Mouse (Mus musculus): ENCODE measurements around the gene Gm30191. TPM values are rescaled to one million over a fixed set of nuclear protein-coding genes. Genes with fewer than 3 reads are reported as not detected.

Gm30191 gene
- polyA plus RNA-seq, 1 experiment: not detected

DNA sequence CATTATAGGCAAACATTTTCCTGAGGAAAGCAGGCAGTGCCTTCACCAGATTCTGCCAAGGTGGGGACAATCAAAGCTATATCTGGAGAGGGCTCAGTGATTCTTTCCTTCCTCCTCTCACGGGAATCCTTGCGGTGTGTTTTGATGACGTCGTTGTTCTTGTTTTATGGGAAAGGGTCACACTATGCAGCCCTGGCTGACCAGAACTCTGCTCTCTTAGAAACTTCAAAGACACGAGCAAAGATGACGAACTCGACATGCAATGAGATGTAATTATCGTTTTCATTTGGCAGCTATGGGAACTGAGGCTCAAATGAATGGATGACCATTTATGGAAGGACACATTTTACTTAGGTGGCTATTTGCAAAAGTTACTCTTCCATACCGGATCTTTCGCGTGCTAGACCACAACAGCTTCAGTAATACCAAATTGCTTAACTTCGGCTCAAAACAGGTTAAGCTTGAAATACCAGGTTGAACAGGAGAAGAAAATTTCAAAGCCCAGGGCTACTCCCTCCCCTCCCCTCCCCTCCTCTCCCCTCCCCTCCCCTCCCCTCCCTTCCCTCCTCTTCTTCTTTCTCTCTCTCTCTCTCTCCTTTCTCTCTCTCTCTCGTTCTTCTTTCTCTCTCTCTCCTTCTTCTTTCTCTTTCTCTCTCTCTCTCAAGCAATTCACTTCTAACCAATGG lies 26.1 kb downstream of the Gm30191 start:
- no peaks in the 10 kb centered on the region for H3K9me3 ChIP-seq (replicated peaks; ENCODE audit: control insufficient read depth, insufficient read depth, low read length, poor library complexity, severe bottlenecking)
- TF ChIP-seq POLR2A (IDR thresholded peaks at IDR 0.05; ENCODE audit: insufficient read depth, low read length): no peak
- TF ChIP-seq CTCF (IDR thresholded peaks at IDR 0.05; ENCODE audit: low read depth, low read length): no peak
- TF ChIP-seq EP300 (IDR thresholded peaks at IDR 0.05; ENCODE audit: insufficient read depth, low read depth, low read length): no peak
- H3K27me3 ChIP-seq (ENCODE audit: control insufficient read depth, insufficient read depth, low read length, poor library complexity, severe bottlenecking): no peaks in the 10 kb centered on the region
- H3K9ac ChIP-seq (ENCODE audit: low read depth, poor library complexity, severe bottlenecking): peak overlapping the region; percentile 43; the same call in 1 of the 2 replicates
- H3K4me3 ChIP-seq (ENCODE audit: low read depth, low read length): no peak overlapping the region
- H3K36me3 ChIP-seq (ENCODE audit: control insufficient read depth, insufficient read depth, low read length, poor library complexity, severe bottlenecking): no peaks in the 10 kb centered on the region; the same call in 1 of the 2 replicates
- no peaks in the 10 kb centered on the region for H3K4me1 ChIP-seq (ENCODE audit: control insufficient read depth, insufficient read depth, low read length)
- peak overlapping the region; percentile 76 for H3K27ac ChIP-seq (ENCODE audit: insufficient read depth, low read length)

DNA sequence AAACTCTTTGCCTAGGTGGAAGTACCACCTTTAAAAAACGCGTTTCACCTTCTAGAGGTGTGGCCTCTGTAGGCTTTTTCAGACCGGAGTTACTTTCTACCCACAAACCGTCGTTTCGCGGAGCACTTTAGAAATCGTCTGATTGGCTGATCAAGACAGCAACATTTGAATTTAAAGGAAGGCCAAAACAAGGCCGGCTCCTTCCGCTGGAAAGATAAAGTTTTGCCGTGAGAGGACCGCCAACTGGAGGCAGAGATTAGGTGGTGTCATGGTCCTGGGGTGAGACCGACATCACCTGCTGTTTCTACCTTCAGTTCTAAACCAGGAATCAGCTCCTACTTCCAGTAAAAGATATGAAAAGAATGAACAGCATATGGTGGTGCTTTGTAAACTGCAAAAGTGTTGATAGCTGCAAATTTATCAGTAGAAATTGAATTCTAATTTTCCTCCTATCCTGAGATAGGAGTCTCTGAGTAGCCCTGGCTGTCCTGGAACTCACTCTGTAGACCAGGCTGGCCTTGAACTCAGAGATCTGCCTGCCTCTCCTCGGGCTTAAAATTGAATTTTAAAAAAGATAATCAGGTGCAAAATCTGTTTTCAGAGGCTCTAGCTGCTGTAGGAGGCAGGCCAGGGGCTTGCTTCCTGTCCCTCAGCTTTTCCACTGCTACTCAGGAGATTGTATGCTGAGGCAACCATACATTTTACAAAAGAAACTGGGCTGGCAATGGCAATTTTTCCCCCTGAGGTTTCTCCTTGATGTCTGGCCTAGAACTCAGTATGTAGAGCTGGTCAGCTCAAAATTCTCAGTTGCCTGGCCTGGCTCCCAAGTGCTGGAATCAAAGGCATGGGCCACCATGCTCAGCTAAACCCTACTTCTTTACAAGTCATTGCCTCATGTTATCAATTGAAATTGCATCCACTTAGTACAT lies 26.9 kb downstream of the Gm30191 start:
- TF ChIP-seq POLR2A (IDR thresholded peaks at IDR 0.05; ENCODE audit: insufficient read depth, low read length) (no peak), CTCF (IDR thresholded peaks at IDR 0.05; ENCODE audit: low read depth, low read length) (no peak), EP300 (IDR thresholded peaks at IDR 0.05; ENCODE audit: insufficient read depth, low read depth, low read length) (no peak)
- peak overlapping the region; percentile 68 for H3K27ac ChIP-seq (ENCODE audit: insufficient read depth, low read length)
- no peaks in the 10 kb centered on the region for H3K27me3 ChIP-seq (ENCODE audit: control insufficient read depth, insufficient read depth, low read length, poor library complexity, severe bottlenecking)
- H3K9me3 ChIP-seq (replicated peaks; ENCODE audit: control insufficient read depth, insufficient read depth, low read length, poor library complexity, severe bottlenecking): no peaks in the 10 kb centered on the region
- H3K4me3 ChIP-seq (ENCODE audit: low read depth, low read length): peak overlapping the region; percentile 35; the same call in 1 of the 2 replicates
- peaks cover 5% of the 10 kb centered on the region; the same call in 1 of the 2 replicates for H3K36me3 ChIP-seq (ENCODE audit: control insufficient read depth, insufficient read depth, low read length, poor library complexity, severe bottlenecking)
- H3K4me1 ChIP-seq (ENCODE audit: control insufficient read depth, insufficient read depth, low read length): no peaks in the 10 kb centered on the region
- H3K9ac ChIP-seq (ENCODE audit: low read depth, poor library complexity, severe bottlenecking): peak overlapping the region; percentile 54

GRCm38 (mm10) chr4:134284942-134285341 lies 38.2 kb downstream of the Gm30191 start:
- Histone ChIP-seq H3K36me3 (ENCODE audit: control insufficient read depth, insufficient read depth, low read length, poor library complexity, severe bottlenecking) (peaks cover 17% of the 10 kb centered on the region), H3K27me3 (ENCODE audit: control insufficient read depth, insufficient read depth, low read length, poor library complexity, severe bottlenecking) (no peaks in the 10 kb centered on the region)
- TF ChIP-seq CTCF (IDR thresholded peaks at IDR 0.05; ENCODE audit: low read depth, low read length): no peak
- no peak for TF ChIP-seq EP300 (IDR thresholded peaks at IDR 0.05; ENCODE audit: insufficient read depth, low read depth, low read length)
- no peak for TF ChIP-seq POLR2A (IDR thresholded peaks at IDR 0.05; ENCODE audit: insufficient read depth, low read length)

DNA sequence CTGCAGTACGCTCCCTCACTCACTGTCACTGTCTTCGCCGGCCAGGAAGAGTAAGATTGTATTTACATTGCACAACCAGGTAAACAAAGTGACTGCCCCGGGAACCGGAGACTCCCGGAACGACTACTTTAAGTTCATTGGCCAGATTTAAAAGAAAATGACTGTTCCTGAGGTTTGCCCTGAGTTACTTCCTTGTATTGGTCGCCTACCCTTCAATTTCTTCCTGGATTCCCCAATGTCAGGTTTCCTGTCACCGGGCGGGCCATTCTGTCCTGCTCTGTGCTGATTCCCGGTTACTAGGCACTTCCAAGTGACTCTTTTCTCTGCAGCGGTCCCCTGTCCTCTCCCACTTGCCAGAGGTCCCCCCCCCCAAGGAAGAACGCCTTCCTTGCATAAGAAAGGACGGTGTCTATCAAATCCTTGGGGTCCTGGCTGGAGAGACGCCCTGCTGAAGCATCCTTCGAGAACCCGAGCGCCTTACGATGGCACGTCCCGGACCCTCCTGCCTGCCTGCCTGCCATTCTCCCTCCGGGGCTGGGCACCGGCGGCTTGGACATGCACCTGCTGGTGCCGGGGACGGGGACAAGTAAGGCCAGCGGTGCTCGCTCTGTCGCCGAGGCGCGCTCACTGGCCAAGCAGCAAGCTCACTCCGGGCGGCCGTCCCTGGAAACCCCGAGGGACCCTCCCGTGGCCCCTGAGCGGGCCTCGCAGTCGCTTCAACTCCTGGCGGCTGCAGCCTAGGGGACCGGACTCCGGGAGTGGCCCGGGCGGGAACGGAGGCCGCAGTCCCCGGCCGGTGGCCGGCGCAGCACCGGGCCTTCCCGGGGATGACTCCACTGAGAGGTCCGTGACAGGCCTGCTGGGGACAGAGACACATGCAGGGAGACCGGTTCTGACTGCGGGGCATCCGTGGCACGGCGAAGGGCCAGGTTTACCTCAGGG lies 39.8 kb downstream of the Gm30191 start:
- no peaks in the 10 kb centered on the region for H3K27me3 ChIP-seq (ENCODE audit: control insufficient read depth, insufficient read depth, low read length, poor library complexity, severe bottlenecking)
- no peaks in the 10 kb centered on the region for H3K9me3 ChIP-seq (replicated peaks; ENCODE audit: control insufficient read depth, insufficient read depth, low read length, poor library complexity, severe bottlenecking)
- H3K27ac ChIP-seq (ENCODE audit: insufficient read depth, low read length): no peak overlapping the region
- H3K4me3 ChIP-seq (ENCODE audit: low read depth, low read length): peak overlapping the region; percentile 87
- H3K36me3 ChIP-seq (ENCODE audit: control insufficient read depth, insufficient read depth, low read length, poor library complexity, severe bottlenecking): peaks cover 7% of the 10 kb centered on the region
- H3K4me1 ChIP-seq (ENCODE audit: control insufficient read depth, insufficient read depth, low read length): no peaks in the 10 kb centered on the region
- TF ChIP-seq EP300 (IDR thresholded peaks at IDR 0.05; ENCODE audit: insufficient read depth, low read depth, low read length): no peak
- TF ChIP-seq POLR2A (IDR thresholded peaks at IDR 0.05; ENCODE audit: insufficient read depth, low read length): no peak
- H3K9ac ChIP-seq (ENCODE audit: low read depth, poor library complexity, severe bottlenecking): peak overlapping the region; percentile 88

More at GRCm38 (mm10) chr4:134284942-134285341, 38.2 kb downstream of the Gm30191 start:
- Histone ChIP-seq H3K9ac (ENCODE audit: low read depth, poor library complexity, severe bottlenecking) (no peak overlapping the region), H3K9me3 (replicated peaks; ENCODE audit: control insufficient read depth, insufficient read depth, low read length, poor library complexity, severe bottlenecking) (no peaks in the 10 kb centered on the region), H3K4me3 (ENCODE audit: low read depth, low read length) (no peak overlapping the region), H3K27ac (ENCODE audit: insufficient read depth, low read length) (no peak overlapping the region), H3K4me1 (ENCODE audit: control insufficient read depth, insufficient read depth, low read length) (no peaks in the 10 kb centered on the region)

- Histone ChIP-seq H3K36me3 (ENCODE audit: control insufficient read depth, insufficient read depth, low read length, poor library complexity, severe bottlenecking) (peaks cover 7% of the 10 kb centered on the region), H3K27me3 (ENCODE audit: control insufficient read depth, insufficient read depth, low read length, poor library complexity, severe bottlenecking) (no peaks in the 10 kb centered on the region), H3K4me1 (ENCODE audit: control insufficient read depth, insufficient read depth, low read length) (no peaks in the 10 kb centered on the region), H3K9ac (ENCODE audit: low read depth, poor library complexity, severe bottlenecking) (peak overlapping the region; percentile 88), H3K9me3 (replicated peaks; ENCODE audit: control insufficient read depth, insufficient read depth, low read length, poor library complexity, severe bottlenecking) (no peaks in the 10 kb centered on the region), H3K27ac (ENCODE audit: insufficient read depth, low read length) (peak overlapping the region; percentile 70), H3K4me3 (ENCODE audit: low read depth, low read length) (peak overlapping the region; percentile 87)
- no peak for TF ChIP-seq CTCF (IDR thresholded peaks at IDR 0.05; ENCODE audit: low read depth, low read length)
- TF ChIP-seq POLR2A (IDR thresholded peaks at IDR 0.05; ENCODE audit: insufficient read depth, low read length): peak; percentile 76
Measured at GRCm38 (mm10) chr4:134287168-134287564, 40.4 kb downstream of the Gm30191 start.

Measured in ES-Bruce4 (cell line).